Mouse (Mus musculus) brain, embryonic 14.5 days (tissue): ENCODE measurements around the gene Dmrt1.

ENCODE experiments used
- CTCF ChIP-seq: fragments of 200-500 bp; IDR thresholded peaks from 2 replicates; pipeline ENCODE4 v1.5.1; 2012; ENCODE audit warnings: inconsistent platforms, mild to moderate bottlenecking, moderate library complexity, borderline replicate concordance; ENCODE audit not compliant: insufficient read depth, insufficient read length; ENCODE audit errors: extremely low read depth
- POLR2A ChIP-seq: fragments of 200-500 bp; IDR thresholded peaks from 2 replicates; pipeline ENCODE4 v1.6.1; 2012; ENCODE audit warnings: mild to moderate bottlenecking, inconsistent platforms, borderline replicate concordance; ENCODE audit not compliant: poor library complexity, insufficient read depth, insufficient read length, severe bottlenecking; ENCODE audit errors: extremely low read depth

DNA sequence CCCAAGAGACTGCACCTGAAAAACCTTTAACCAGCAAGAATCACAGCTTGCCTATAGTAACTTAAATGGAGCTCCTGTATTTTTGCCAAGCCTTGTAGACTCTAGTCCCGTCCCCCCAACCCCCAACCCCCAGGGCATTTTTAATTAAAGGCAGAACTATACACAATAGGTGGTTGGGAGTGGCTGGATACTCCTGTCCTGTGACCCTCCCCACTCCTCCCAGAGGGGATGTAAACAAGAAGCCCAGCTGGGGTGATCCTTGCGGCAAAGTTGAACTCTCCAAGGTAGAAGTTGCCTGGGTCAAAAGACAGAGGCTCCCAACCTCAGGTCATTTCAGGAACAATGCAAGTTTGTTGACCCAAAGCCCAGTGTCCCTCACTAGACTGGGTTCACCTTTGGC, 16.9 kb upstream of the Dmrt1 start:
- TF ChIP-seq CTCF (no peak), POLR2A (no peak)
